Mouse (Mus musculus) c-Kit-positive CD71-positive TER-119-negative erythroid progenitor cells, embryonic 14.5 days (primary cell): ENCODE data around the gene Foxq1.

ENCODE experiments used
- DNase-seq: peaks from one replicate; pipeline ENCODE4 v3.0.0-alpha.2; 2013; ENCODE audit warnings: low read depth

The Foxq1 gene

DNA sequence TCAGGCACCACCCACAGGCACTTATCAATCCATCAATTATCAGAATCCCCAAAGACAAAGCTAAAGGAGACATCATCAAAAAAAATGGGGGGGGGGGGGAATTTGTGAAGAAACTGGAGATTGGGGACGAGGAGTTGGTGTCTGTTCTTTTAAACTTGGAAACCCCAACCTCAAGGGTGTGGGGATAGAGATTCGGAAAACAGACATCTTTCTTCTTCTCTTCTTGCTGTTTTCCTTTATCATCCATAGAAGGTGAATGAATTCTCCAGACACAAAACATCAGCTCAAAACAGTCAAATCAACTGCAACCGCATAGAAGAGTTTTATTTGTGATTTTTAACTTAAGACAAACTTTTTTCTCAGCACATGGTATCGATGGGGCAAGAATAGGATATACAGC is at the start of gene Foxq1:
Gene Foxq1 (plus strand): TSS at position 301 of the 400 bp plus-strand sequence.
- DNase-seq: no peak

DNA sequence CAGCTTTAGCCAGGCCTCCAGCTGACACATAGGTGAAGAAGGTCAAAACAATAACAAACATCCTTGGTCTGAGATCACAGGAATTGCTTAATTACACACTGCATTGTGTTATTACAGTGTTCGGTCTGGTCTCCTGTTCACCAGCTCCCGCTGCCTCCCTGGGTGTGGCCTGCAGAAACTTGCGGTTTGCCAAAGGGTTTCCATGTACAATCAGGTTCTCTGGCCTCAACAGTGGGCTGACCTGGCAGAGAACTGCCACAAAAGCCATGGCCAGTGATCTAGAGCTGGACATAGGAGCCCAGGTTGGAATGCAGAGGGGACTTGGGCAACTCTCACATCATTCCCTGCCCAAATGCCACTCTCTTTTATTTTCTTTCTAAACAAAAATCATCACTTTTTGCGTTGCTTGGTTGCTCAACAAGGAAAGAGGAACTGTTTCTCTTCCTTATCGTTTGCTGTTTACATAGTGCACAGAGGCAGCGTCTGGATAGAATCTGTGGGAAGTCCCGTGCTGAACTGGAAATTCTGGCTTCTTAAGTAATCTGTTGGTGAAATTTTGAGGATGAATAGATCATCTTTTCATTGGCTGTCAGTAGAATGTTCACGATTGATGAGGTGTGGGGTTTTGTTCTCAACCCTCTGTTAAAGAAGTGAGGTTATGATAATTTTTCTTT is 49.3 kb upstream of the Foxq1 start:
- DNase-seq: no peak

DNA sequence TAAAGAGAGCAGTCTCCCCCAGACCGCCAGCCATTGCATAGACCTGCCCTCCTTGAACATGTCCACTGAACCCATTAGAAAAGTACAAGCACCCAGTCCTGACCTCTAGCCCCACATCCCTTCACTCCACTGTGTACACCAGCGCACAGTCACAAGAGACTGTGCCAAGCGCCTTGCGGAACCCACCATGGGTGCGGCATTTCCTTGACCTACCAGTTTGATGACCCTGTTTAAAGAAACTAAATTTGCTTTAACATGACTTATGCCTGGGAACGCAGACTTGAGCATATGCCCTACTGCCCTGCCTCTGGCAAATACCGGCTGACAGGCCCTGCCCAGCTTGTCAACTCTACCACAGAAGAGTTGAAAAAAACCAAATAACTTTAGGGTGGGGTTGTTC is 40.7 kb upstream of the Foxq1 start:
- DNase-seq: no peak

DNA sequence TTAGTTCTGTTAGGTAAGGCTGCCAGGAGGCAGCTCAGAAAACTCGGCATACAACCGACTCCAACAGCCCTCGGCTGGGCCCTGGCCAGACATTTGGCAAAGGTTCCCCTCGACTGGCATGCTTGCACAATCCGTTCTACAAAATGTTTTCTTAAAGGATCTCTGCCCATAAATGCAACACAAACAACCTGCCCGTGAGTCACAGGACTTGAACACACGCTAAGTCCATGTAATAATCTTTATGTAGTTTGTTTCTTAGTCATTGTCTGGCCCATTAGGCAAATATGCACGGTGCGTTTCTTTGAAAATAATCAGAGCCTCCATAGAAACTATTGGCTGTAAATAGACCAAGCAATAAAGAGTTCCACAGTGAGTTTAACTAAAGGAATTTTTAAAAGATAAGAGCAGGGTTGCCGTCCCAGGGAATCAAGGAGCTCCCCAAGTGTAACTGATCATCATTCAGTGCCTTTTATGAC is 37.5 kb upstream of the Foxq1 start:
- no peak for DNase-seq

DNA sequence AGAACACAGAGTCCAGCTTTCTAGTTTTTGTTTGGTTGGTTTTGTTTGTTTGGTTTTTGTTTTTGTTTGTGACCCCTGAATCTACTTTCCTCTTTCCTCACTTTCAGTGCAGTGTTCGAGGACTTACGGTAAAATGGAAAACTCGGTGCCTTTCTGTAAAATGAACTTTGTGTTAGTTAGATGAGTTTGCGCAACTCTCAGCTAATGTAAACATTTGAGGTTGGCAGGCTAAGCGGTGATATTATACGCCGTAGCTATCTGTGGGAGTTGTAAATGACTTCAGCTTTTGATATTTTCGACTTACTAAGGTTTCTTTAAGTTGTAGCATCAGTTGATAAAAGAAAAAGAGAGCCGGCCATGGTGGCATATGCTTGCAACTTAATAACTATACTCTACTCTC is 37.0 kb upstream of the Foxq1 start:
- DNase-seq: no peak

DNA sequence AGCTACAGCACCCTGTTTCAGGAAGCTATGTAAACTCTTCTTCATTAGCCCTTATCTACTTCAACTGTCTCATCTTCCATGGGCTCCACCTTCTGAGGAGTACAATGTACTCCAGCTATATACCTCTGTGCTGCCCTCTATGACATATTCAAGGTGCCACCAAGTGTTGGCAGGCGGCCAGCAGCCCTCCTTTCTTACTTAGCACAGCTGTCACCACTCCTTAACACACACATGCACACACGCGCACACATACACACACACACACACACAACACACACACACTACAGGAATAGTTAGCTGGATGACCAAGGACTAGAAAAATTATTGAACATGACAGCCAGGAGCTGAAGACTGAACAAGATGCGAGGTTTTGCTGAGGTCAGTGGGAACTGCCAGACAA is 31.0 kb upstream of the Foxq1 start:
- no peak for DNase-seq

DNA sequence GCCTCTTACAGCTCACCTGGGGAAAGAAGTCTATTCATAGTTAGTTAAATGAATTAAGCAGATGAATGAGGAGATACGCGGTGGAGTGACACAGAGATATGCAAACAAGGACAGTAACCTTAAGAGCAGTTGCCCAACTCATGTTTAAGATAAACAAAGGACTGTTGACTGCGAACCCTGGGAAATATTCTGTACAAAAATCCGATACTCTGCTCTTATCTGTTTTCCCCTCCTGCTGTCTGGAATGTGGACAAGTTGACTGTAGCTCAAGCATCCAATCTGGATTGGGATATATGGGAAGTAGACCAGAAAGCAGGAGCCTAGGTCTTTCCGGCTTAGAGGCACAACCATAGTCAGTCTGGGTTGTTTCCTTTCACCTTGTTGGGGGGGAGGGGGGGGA is 24.7 kb upstream of the Foxq1 start:
- DNase-seq: no peak

DNA sequence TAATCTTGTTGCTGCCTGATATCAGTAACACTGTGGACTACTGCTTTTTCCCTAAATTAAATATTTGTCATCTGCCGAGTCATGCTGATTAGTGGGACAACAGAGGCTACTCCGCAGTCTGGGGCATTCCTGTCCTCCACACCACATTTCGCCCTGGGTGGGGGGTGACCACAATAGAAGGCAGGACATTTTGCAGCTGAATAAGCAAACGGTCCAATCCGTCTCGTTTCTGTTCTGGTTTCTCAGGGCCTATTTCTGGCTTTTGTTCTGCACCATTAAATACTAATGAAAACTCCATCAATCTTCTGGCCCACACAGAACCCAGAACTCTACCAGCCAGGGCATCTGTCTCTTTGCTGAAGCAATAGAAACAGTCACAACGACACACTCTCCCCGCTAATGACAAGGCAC is 24.3 kb upstream of the Foxq1 start:
- no peak for DNase-seq

DNA sequence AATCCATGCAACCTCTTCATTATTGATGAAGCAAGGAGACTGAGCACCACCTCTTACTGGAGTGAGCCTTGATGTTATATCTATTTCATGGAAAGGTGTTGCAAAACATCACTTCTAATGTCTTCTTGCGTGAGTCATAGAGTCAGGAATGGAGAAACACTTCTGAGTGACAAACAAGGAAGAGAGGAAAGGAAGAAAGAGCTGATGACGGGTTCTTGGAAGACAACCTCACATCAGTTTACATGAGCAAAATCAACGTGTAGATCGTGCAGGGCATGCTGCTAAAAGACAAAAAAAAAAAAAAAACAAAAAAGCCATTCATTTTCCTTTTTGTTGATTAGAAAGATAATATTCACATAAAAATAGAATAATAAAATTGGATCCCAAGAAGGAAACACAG is 21.2 kb upstream of the Foxq1 start:
- DNase-seq: no peak

DNA sequence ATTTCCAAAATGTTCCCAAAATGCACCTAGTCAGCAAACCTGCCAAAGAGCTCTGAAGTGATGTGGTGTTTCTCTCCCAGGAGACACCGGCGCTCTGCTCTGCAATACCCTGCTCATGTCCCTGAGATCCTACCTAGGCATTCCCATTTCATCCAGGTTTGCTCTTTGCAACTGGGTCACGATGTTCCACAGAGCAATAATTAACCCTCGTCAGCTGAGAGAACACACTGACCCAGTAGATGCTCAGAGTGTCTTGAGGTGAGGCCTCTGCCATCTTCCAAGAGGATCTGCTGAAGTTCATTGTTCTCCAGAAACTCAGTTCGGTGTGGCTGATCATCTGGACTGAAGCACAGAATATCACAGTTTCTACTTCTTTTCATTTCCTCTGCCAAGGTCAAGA is 12.9 kb upstream of the Foxq1 start:
- no peak for DNase-seq

DNA sequence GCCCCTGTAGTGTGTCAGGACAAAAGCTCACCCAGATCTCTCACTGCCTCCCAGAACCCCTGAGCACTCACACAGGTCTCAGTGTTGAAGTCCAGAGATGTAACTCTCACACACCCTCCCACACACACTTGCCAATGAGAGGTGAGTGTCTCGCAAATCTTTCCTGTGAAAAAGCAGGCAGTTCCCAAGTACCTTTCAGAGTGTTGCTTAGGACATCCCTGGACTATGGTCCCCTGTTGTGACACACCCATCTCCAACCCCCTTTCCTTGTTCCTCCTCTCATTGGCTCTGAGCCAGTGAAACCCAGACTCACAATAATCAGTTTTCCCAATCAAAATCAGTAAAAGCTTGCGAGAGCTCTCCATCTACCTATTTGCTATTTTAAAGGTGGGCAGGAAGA is 9.2 kb upstream of the Foxq1 start:
- DNase-seq: no peak

DNA sequence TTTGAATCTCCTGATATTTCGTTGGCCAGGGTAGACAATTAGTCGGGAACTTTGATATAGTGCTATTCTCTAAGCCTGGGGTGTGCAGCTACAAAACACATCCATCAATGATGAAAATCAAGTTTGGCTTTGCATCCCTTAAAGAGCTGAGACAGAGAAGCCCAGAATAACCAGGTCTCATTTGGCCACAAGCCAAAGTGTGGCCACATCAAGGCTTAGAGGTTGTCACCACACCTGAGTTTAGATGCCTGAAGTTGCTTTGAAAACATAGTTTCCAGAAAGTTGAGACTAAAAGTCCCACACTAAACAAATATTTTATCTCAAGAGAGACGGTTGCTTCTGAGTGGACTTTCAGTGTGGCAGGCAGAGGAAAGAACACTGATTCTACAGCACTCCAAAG is 8.7 kb upstream of the Foxq1 start:
- DNase-seq: no peak

DNA sequence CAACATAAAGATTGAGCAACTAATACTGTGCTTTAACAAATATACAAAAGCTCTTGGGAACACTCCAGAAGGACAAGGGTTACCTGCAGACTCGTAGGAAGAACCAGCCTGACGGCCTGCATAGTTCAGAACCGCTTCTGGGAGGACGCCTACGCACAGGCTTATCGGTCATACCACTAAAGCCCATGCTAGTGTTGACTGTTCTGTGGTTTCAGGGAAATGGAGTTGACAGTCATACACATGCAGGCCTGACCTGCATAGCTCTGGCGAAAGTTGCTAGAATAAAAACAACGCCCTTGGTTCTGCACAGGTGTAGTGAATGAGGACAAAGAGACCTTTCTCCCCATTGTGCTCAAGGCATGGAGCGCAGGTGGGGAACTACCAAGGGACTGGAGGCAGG is 8.3 kb upstream of the Foxq1 start:
- no peak for DNase-seq

DNA sequence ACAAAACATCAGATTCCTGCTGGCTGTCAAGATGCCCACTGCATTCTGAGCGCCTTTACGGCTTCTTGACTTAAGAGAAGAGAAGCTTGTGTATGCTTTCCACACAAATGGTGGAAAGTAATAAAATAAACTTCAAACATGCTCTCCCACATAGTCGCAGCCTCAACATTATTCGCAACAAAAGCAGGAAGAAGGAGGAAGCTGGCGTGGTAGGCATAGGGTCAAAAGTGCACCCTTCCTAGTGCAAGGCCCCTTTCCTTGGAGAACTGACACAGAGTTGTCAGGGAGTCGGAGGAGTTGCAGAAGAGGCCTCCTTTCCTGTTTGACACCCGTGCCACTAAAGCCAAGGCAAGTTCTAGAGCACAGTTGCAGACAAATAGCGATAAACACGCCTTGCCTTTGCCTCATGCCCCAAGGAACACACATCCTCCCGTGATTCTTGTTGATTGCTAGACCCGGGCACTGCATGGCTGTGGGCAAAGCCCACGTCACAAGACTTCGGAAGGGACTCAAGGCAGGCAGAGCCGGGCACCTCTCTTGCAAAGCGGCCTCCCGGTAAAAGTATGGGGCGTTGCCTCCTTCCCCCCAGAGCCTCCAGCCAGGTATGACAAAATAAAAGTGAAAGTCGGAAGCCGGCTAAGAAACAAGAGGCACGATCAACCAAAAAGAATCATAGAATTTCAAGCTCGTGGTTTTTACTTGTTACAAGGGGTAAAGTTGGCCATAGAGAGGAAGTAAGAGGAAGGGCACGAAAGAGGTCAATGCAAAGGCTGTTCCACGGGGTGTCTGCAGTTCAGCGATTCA is 1.2 kb downstream of the Foxq1 start:
- DNase-seq: no peak

DNA sequence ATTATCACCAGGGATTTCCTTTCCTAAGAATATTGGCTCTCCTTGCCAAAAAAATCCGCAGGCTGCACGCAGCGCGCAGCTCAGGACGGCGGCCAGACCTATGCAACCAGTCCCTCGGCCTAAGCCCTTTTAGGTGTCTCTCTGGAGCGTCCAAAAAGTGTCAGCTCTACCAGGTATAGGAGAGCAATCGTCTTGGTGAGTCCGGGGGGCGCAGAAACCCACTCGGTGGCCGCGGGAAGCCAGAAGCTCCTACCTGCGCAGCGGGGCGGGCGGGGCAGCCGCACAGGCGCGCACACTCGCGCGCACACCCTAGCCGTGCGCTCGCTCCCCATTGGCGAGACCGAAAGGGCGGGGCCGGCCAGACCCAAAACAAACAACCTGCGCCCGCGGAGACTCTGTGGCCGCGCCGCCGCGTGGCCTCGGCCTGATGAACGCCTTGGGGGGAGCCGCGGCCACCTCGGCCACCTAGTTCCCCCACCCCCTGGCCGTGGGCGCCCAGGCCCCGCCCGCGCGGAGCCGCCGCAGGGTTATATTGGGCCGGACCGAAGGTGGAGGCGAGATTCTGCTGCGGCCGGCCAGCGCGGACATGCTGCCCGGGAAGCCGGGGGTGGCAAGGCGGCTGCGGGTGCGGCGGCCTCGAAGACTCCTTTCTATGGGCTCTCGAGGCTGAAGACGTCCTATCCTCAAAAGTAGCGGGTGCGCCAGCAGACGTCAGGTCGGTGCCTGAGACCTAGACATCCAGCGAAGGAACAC is 2.0 kb downstream of the Foxq1 start:
- no peak for DNase-seq

DNA sequence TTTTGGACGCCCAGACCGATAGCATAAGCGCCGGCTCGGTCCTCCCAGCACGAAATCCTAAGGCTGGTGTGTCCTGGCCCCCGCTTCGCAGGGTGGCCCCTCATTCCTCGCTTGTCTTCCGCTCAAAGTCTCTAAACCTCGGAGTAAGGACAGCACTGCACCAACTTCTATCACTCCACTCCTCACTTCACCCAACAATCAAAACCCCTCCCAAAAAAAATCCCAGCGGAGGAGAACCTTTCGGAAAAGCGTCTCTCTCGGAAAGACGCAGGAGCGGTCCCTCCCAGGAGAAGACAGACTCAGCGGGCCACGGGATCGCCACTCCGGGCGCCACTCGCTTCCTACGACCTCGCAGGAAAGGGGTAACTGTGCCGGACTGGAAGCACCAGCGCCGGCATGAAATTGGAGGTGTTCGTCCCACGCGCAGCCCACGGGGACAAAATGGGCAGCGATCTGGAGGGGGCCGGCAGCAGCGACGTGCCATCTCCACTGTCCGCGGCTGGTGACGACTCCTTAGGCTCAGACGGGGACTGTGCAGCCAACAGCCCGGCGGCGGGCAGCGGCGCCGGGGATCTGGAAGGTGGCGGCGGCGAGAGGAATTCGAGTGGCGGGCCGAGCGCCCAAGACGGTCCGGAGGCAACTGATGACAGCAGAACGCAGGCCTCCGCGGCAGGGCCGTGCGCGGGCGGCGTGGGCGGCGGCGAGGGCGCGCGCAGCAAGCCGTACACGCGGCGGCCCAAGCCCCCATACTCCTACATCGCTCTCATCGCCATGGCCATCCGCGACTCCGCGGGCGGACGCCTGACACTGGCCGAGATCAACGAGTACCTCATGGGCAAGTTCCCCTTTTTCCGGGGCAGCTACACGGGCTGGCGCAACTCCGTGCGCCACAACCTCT is 2.8 kb downstream of the Foxq1 start, which contains the start of gene A530084C06Rik:
Gene A530084C06Rik (minus strand): TSS at position 813 of the 898 bp plus-strand sequence.
- DNase-seq: no peak

DNA sequence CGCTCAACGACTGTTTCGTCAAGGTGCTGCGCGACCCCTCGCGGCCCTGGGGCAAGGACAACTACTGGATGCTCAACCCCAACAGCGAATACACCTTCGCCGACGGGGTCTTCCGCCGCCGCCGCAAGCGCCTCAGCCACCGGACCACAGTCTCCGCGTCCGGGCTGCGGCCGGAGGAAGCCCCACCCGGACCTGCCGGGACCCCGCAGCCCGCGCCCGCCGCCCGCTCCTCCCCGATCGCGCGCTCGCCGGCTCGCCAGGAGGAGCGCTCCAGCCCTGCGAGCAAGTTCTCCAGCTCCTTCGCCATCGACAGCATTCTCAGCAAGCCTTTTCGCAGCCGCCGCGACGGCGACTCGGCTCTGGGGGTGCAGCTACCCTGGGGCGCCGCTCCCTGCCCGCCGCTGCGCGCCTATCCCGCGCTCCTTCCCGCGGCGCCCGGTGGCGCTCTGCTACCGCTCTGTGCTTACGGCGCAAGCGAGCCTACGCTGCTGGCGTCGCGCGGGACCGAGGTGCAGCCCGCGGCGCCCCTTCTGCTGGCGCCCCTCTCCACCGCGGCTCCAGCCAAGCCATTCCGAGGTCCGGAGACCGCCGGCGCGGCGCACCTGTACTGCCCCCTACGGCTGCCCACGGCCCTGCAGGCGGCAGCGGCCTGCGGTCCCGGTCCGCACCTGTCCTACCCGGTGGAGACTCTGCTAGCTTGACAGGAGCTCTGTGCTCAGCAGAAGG is 3.6 kb downstream of the Foxq1 start:
- no peak for DNase-seq

DNA sequence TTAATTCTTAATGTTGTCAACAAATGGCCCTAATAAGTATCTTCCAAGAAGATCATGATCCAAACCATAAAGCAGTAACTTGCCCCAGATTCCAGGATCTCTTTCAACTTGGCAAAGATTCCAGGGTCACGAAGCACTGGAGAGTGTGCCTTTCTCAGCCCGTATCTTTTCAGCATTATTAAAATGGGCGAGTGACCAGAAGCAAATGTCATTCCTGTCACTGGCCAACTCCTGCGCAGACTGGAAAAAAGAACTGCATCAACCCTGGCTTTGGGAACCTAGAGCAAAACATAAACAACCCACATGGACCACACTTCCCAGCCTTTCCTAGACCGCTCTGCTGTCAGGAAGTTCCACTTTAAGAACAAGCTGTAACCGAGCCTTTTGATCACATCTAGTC is 8.5 kb downstream of the Foxq1 start:
- no peak for DNase-seq

DNA sequence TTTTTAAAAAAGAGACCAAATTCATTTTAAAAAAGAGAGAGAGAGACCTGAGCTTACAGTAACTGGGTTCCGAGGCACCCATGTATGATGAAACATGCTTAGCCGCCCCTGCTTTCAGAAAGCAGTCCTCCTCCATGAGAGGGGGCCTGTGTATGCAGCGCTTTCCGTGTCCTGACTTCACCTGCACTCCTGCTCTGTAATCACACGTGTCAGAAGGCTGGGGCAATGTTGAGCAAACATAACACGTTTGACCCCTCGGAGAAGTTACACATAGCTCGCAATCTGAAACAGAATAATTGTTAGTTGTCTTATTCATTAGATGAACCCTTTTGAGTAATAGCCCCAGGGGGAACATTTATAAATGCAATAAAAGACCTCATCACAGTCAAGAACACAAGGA is 11.2 kb downstream of the Foxq1 start:
- DNase-seq: no peak

DNA sequence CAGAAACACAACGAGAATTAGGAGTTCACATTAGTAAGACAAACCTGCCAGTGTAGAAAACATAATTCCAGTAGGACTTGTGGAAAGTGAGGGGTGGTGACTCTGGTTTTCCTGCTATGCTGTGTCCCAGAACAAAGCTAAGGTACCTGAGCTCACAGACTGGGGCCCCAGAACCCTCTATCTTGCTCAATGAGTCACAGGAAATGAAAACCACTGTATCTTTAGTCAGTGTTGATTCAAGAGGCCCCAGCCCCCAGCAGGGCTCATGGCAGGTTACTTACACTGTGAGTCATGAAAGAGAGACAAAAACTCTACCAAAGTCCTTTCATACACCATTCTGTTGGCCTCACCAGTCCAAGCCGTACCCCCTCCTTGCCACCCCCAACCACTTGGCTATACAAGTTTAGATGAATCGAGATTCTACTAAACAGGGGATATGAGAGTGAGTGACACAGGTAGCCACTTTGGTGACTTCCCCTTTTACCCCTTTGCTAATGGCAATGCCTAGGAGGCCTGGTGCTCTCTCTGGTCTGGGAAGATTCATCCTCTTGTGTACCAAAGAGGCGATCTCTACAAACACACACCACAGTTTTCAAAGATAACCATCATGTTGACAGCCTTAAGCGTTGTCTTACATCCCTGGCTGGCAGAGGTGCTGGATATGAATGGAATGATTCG is 11.8 kb downstream of the Foxq1 start:
- no peak for DNase-seq
